Mouse (Mus musculus): ENCODE results near the gene Fndc4. TPM values are rescaled to one million over a fixed set of nuclear protein-coding genes. Genes with fewer than 3 reads are reported as not detected.

Gene Fndc4
- polyA plus RNA-seq, 1 experiment from 2014 or later = 51.9 TPM

- peak; percentile 77 for DNase-seq (ENCODE audit: low spot score)
- no peak overlapping the region for H3K4me3 ChIP-seq
- H3K4me1 ChIP-seq = peaks cover 49% of the 10 kb centered on the region
- no peaks in the 10 kb centered on the region for H3K27me3 ChIP-seq (ENCODE audit: insufficient read depth, poor library complexity, severe bottlenecking)
- peaks cover 84% of the 10 kb centered on the region for H3K36me3 ChIP-seq
- no peaks in the 10 kb centered on the region for H3K9me3 ChIP-seq
- H3K27ac ChIP-seq = peak overlapping the region; percentile 75
- 75% methylated on average over 8 of the region's 8 CpGs for WGBS
Measured at GRCm38 (mm10) chr5:31253806-31254205, 42.1 kb downstream of the Fndc4 start.

- H3K27me3 ChIP-seq (ENCODE audit: insufficient read depth, poor library complexity, severe bottlenecking) = no peaks in the 10 kb centered on the region
- H3K27ac ChIP-seq = peak overlapping the region; percentile 81
- 80% methylated on average over 16 of the region's 16 CpGs for WGBS
- DNase-seq (ENCODE audit: low spot score) = peak; percentile 66
- H3K36me3 ChIP-seq = peaks cover 85% of the 10 kb centered on the region
- no peak overlapping the region for H3K4me3 ChIP-seq
- H3K4me1 ChIP-seq = peaks cover 49% of the 10 kb centered on the region
- no peaks in the 10 kb centered on the region for H3K9me3 ChIP-seq
Measured at GRCm38 (mm10) chr5:31252795-31253545, 42.9 kb downstream of the Fndc4 start.

- H3K9me3 ChIP-seq = no peaks in the 10 kb centered on the region
- WGBS = 49% methylated on average over 10 of the region's 10 CpGs
- peak overlapping the region; percentile 81; the same call in 1 of the 2 replicates for H3K27ac ChIP-seq
- peaks cover 87% of the 10 kb centered on the region for H3K36me3 ChIP-seq
- peaks cover 49% of the 10 kb centered on the region for H3K4me1 ChIP-seq
- peak overlapping the region; percentile 59 for H3K4me3 ChIP-seq
- no peaks in the 10 kb centered on the region for H3K27me3 ChIP-seq (ENCODE audit: insufficient read depth, poor library complexity, severe bottlenecking)
- DNase-seq (ENCODE audit: low spot score) = peak; percentile 73
Measured at GRCm38 (mm10) chr5:31252151-31252550, 43.7 kb downstream of the Fndc4 start.

GRCm38 (mm10) chr5:31251541-31252101, 44.3 kb downstream of the Fndc4 start, which contains the start of gene Krtcap3:
Krtcap3 (plus strand) TSS chr5:31251691.
- Histone ChIP-seq H3K27ac (peak within 1 kb of the TSS; percentile 81), H3K4me3 (peak within 1 kb of the TSS; percentile 59), H3K27me3 (ENCODE audit: insufficient read depth, poor library complexity, severe bottlenecking) (no peaks in the 10 kb centered on the region), H3K36me3 (peaks cover 90% of the 10 kb centered on the region), H3K4me1 (peaks cover 49% of the 10 kb centered on the region), H3K9me3 (no peaks in the 10 kb centered on the region)
- no peak for DNase-seq (ENCODE audit: low spot score)
- 15% methylated on average over 44 of the region's 47 CpGs for WGBS

- WGBS = 60% methylated on average over 4 of the region's 4 CpGs
- peaks cover 49% of the 10 kb centered on the region for H3K4me1 ChIP-seq
- H3K36me3 ChIP-seq = peaks cover 96% of the 10 kb centered on the region
- DNase-seq (ENCODE audit: low spot score) = no peak
- peak overlapping the region; percentile 59 for H3K4me3 ChIP-seq
- H3K27ac ChIP-seq = peak overlapping the region; percentile 81
- H3K9me3 ChIP-seq = no peaks in the 10 kb centered on the region
- no peaks in the 10 kb centered on the region for H3K27me3 ChIP-seq (ENCODE audit: insufficient read depth, poor library complexity, severe bottlenecking)
Measured at GRCm38 (mm10) chr5:31250716-31251115, 45.2 kb downstream of the Fndc4 start.

Other genes with a start within 250 kb of the Fndc4 start
- 79.7 and 87.6 TPM in 2 replicates for gene Atraid, start 247.8 kb downstream of the Fndc4 start, polyA plus RNA-seq (2016; fragmentation: Nextera tagmentation; extraction: Ambion mirVana)
- 9.9 and 11.3 TPM in 2 replicates for gene Slc5a6, start 247.2 kb downstream of the Fndc4 start, polyA plus RNA-seq (2016; fragmentation: Nextera tagmentation; extraction: Ambion mirVana)
- 42.7 and 50.9 TPM in 2 replicates for gene Cad, start 241.3 kb downstream of the Fndc4 start, polyA plus RNA-seq (2016; fragmentation: Nextera tagmentation; extraction: Ambion mirVana)
- gene Dnajc5g, start 189.8 kb downstream of the Fndc4 start, polyA plus RNA-seq (2016; fragmentation: Nextera tagmentation; extraction: Ambion mirVana) = not detected in 2 replicates
- 0.62 and 0.67 TPM in 2 replicates for gene Slc30a3, start 187.8 kb downstream of the Fndc4 start, polyA plus RNA-seq (2016; fragmentation: Nextera tagmentation; extraction: Ambion mirVana)
- 17.0 and 23.8 TPM in 2 replicates for gene Trim54, start 179.4 kb downstream of the Fndc4 start, polyA plus RNA-seq (2016; fragmentation: Nextera tagmentation; extraction: Ambion mirVana)
- not detected in 2 replicates for gene Ucn, start 157.3 kb downstream of the Fndc4 start, polyA plus RNA-seq (2016; fragmentation: Nextera tagmentation; extraction: Ambion mirVana)
- gene Mpv17, start 141.8 kb downstream of the Fndc4 start, polyA plus RNA-seq (2016; fragmentation: Nextera tagmentation; extraction: Ambion mirVana) = 77.3 and 87.3 TPM in 2 replicates
- 0.77 and 1.00 TPM in 2 replicates for gene Gm29609, start 116.2 kb downstream of the Fndc4 start, polyA plus RNA-seq (2016; fragmentation: Nextera tagmentation; extraction: Ambion mirVana)
- 67.1 and 81.9 TPM in 2 replicates for gene Gtf3c2, start 115.9 kb downstream of the Fndc4 start, polyA plus RNA-seq (2016; fragmentation: Nextera tagmentation; extraction: Ambion mirVana)
- 133 TPM in 2 replicates for gene Snx17, start 102.9 kb downstream of the Fndc4 start, polyA plus RNA-seq (2016; fragmentation: Nextera tagmentation; extraction: Ambion mirVana)
- gene Eif2b4, start 102.7 kb downstream of the Fndc4 start, polyA plus RNA-seq (2016; fragmentation: Nextera tagmentation; extraction: Ambion mirVana) = 73.4 and 77.6 TPM in 2 replicates
- 7.3 and 11.0 TPM in 2 replicates for gene Zfp513, start 93.8 kb downstream of the Fndc4 start, polyA plus RNA-seq (2016; fragmentation: Nextera tagmentation; extraction: Ambion mirVana)
- 148 and 151 TPM in 2 replicates for gene Ppm1g, start 75.4 kb downstream of the Fndc4 start, polyA plus RNA-seq (2016; fragmentation: Nextera tagmentation; extraction: Ambion mirVana)
- gene Nrbp1, start 55.2 kb downstream of the Fndc4 start, polyA plus RNA-seq (2016; fragmentation: Nextera tagmentation; extraction: Ambion mirVana) = 149 and 153 TPM in 2 replicates
- gene Gm9970, start 54.8 kb downstream of the Fndc4 start, polyA plus RNA-seq (2016; fragmentation: Nextera tagmentation; extraction: Ambion mirVana) = 0.28 TPM in 1 of 2 replicates, not detected in the other
- gene Krtcap3, start 44.4 kb downstream of the Fndc4 start, polyA plus RNA-seq (2016; fragmentation: Nextera tagmentation; extraction: Ambion mirVana) = 10.2 and 13.1 TPM in 2 replicates
- gene Ift172, start 5.0 kb downstream of the Fndc4 start, polyA plus RNA-seq (2016; fragmentation: Nextera tagmentation; extraction: Ambion mirVana) = 28.6 and 31.1 TPM in 2 replicates
- gene Gckr, start 1.4 kb upstream of the Fndc4 start, polyA plus RNA-seq (2016; fragmentation: Nextera tagmentation; extraction: Ambion mirVana) = 0.15 and 0.63 TPM in 2 replicates
- 49.5 and 56.9 TPM in 2 replicates for gene Zfp512, start 156.4 kb upstream of the Fndc4 start, polyA plus RNA-seq (2016; fragmentation: Nextera tagmentation; extraction: Ambion mirVana)
- gene 4930548H24Rik, start 189.7 kb upstream of the Fndc4 start, polyA plus RNA-seq (2016; fragmentation: Nextera tagmentation; extraction: Ambion mirVana) = not detected in 2 replicates
- gene Gpn1, start 198.7 kb upstream of the Fndc4 start, polyA plus RNA-seq (2016; fragmentation: Nextera tagmentation; extraction: Ambion mirVana) = 70.2 and 81.7 TPM in 2 replicates
- 24.2 and 31.5 TPM in 2 replicates for gene Slc4a1ap, start 230.9 kb upstream of the Fndc4 start, polyA plus RNA-seq (2016; fragmentation: Nextera tagmentation; extraction: Ambion mirVana)
- 21.7 and 22.5 TPM in 2 replicates for gene Supt7l, start 231.7 kb upstream of the Fndc4 start, polyA plus RNA-seq (2016; fragmentation: Nextera tagmentation; extraction: Ambion mirVana)